Mouse (Mus musculus) CH12.LX (cell line): ENCODE data around the gene Kif12. TPM values are rescaled to one million over a fixed set of nuclear protein-coding genes. Genes with fewer than 3 reads are reported as not detected.

Experiments
- DNase-seq: peaks from one replicate; pipeline ENCODE4 v3.0.0-alpha.2; 2013; ENCODE audit errors: extremely low read depth
- H3K27ac ChIP-seq: 2 replicates; pipeline ENCODE4 v1.5.1; 2012; ENCODE audit warnings: low read depth, mild to moderate bottlenecking, control low read depth, moderate library complexity; ENCODE audit not compliant: insufficient read depth
- H3K27me3 ChIP-seq: replicated peaks from 2 replicates; pipeline ENCODE3; 2012; ENCODE audit warnings: inconsistent platforms
- H3K36me3 ChIP-seq, 2 experiments: replicated peaks in 1 of 2; 2 replicates each; pipeline versions ENCODE3 to v1.6.1; 2012; ENCODE audit warnings: inconsistent platforms in 1 of 2, low read length in 1 of 2, mild to moderate bottlenecking in 1 of 2, mixed read lengths in 1 of 2, moderate library complexity in 1 of 2; ENCODE audit not compliant: control insufficient read depth in 1 of 2, insufficient read depth in 1 of 2
- H3K4me1 ChIP-seq, 2 experiments: 2 replicates each; pipeline ENCODE4 v1.6.1; 2012; ENCODE audit warnings: inconsistent platforms in 1 of 2, moderate library complexity in 1 of 2; ENCODE audit not compliant: insufficient read depth in 2 of 2, control insufficient read depth in 1 of 2
- H3K4me2 ChIP-seq: 2 replicates; pipeline ENCODE4 v1.6.1; 2012; ENCODE audit warnings: low read depth, mild to moderate bottlenecking, control low read depth; ENCODE audit not compliant: poor library complexity, insufficient read depth, severe bottlenecking
- H3K4me3 ChIP-seq, 3 experiments: fragments of 150-350 bp in 1 of 3; sonication (generic) in 1 of 3; replicated peaks in 1 of 3; 2 replicates each; pipeline versions ENCODE3 to v1.5.1; 2011 to 2012; ENCODE audit warnings: low read depth in 2 of 3, low read length in 2 of 3, mild to moderate bottlenecking in 2 of 3, moderate library complexity in 2 of 3, control low read depth in 1 of 3, improper control_type of control experiment in 1 of 3, inconsistent platforms in 1 of 3, mixed read lengths in 1 of 3; ENCODE audit not compliant: poor library complexity in 1 of 3
- H3K79me2 ChIP-seq: replicated peaks from 2 replicates; pipeline ENCODE4 v1.6.1; 2012; ENCODE audit warnings: mild to moderate bottlenecking, moderate library complexity; ENCODE audit not compliant: control insufficient read depth, poor library complexity, insufficient read depth, severe bottlenecking; ENCODE audit errors: extremely low read depth
- H3K9ac ChIP-seq: 2 replicates; pipeline ENCODE4 v1.6.1; 2012; ENCODE audit warnings: low read depth, mild to moderate bottlenecking, control low read depth, moderate library complexity; ENCODE audit not compliant: insufficient read depth
- H3K9me3 ChIP-seq: replicated peaks from 2 replicates; pipeline ENCODE3; 2012; ENCODE audit warnings: low read length, inconsistent platforms, mixed read lengths
- BHLHE40 ChIP-seq: IDR thresholded peaks from 2 replicates; pipeline ENCODE4 v1.6.1; 2011; ENCODE audit warnings: mild to moderate bottlenecking, low read depth, low read length, improper control_type of control experiment
- CHD1 ChIP-seq: IDR thresholded peaks from 2 replicates; pipeline ENCODE4 v1.6.1; 2012; ENCODE audit warnings: low read depth, low read length, improper control_type of control experiment, inconsistent platforms
- CTCF ChIP-seq, 2 experiments: IDR thresholded peaks in 1 of 2; conservative IDR thresholded peaks in 1 of 2; 2 replicates each; pipeline ENCODE4 v1.5.1; 2011 to 2012; ENCODE audit warnings: low read depth in 2 of 2, low read length in 2 of 2, improper control_type of control experiment in 1 of 2, inconsistent platforms in 1 of 2, mild to moderate bottlenecking in 1 of 2, moderate library complexity in 1 of 2
- EP300 ChIP-seq: IDR thresholded peaks from 2 replicates; pipeline ENCODE4 v1.6.1; 2011; ENCODE audit warnings: low read length, improper control_type of control experiment
- ETS1 ChIP-seq: conservative IDR thresholded peaks from 2 replicates; pipeline ENCODE4 v1.6.1; 2012; ENCODE audit warnings: low read depth, mild to moderate bottlenecking, inconsistent platforms, low read length, improper control_type of control experiment, moderate library complexity
- HCFC1 ChIP-seq: IDR thresholded peaks from 2 replicates; pipeline ENCODE4 v1.6.1; 2012; ENCODE audit warnings: low read depth, mild to moderate bottlenecking, inconsistent platforms, low read length, improper control_type of control experiment
- IRF4 ChIP-seq: IDR thresholded peaks from 2 replicates; pipeline ENCODE4 v1.6.1; 2014; ENCODE audit warnings: low read depth, mild to moderate bottlenecking, inconsistent platforms, low read length, improper control_type of control experiment
- JUN ChIP-seq: IDR thresholded peaks from 2 replicates; pipeline ENCODE4 v1.6.1; 2011; ENCODE audit warnings: low read depth, mild to moderate bottlenecking, low read length, improper control_type of control experiment, moderate library complexity; ENCODE audit not compliant: insufficient read depth
- JUND ChIP-seq: conservative IDR thresholded peaks from 2 replicates; pipeline ENCODE4 v1.6.1; 2011; ENCODE audit warnings: low read depth, low read length, improper control_type of control experiment
- KAT2A ChIP-seq: IDR thresholded peaks from 2 replicates; pipeline ENCODE4 v1.6.1; 2012; ENCODE audit warnings: low read length, improper control_type of control experiment, inconsistent platforms; ENCODE audit not compliant: insufficient replicate concordance
- MAX ChIP-seq: IDR thresholded peaks from 2 replicates; pipeline ENCODE4 v1.6.1; 2011; ENCODE audit warnings: low read length, improper control_type of control experiment
- MEF2A ChIP-seq: IDR thresholded peaks from 2 replicates; pipeline ENCODE4 v1.6.1; 2014; ENCODE audit warnings: low read depth, mild to moderate bottlenecking, inconsistent platforms, low read length, improper control_type of control experiment, borderline replicate concordance
- MXI1 ChIP-seq: IDR thresholded peaks from 2 replicates; pipeline ENCODE4 v1.6.1; 2011; ENCODE audit warnings: mild to moderate bottlenecking, low read depth, low read length, improper control_type of control experiment
- MYC ChIP-seq: IDR thresholded peaks from 2 replicates; pipeline ENCODE4 v1.6.1; 2011; ENCODE audit warnings: low read depth, mild to moderate bottlenecking, improper control_type of control experiment, low read length
- NRF1 ChIP-seq: IDR thresholded peaks from 2 replicates; pipeline ENCODE4 v1.6.1; 2014; ENCODE audit warnings: low read depth, mild to moderate bottlenecking, inconsistent platforms, low read length, improper control_type of control experiment, moderate library complexity
- PAX5 ChIP-seq: IDR thresholded peaks from 2 replicates; pipeline ENCODE4 v1.6.1; 2012; ENCODE audit warnings: low read length, inconsistent platforms, mixed read lengths
- POLR2AphosphoS2 ChIP-seq: IDR thresholded peaks from 2 replicates; pipeline ENCODE4 v1.6.1; 2011; ENCODE audit warnings: low read depth, low read length, improper control_type of control experiment
- TCF12 ChIP-seq: IDR thresholded peaks from 2 replicates; pipeline ENCODE4 v1.6.1; 2014; ENCODE audit warnings: low read depth, mild to moderate bottlenecking, inconsistent platforms, low read length, improper control_type of control experiment
- UBTF ChIP-seq: IDR thresholded peaks from 2 replicates; pipeline ENCODE4 v1.6.1; 2012; ENCODE audit warnings: low read depth, mild to moderate bottlenecking, inconsistent platforms, low read length, improper control_type of control experiment, moderate library complexity
- USF2 ChIP-seq: conservative IDR thresholded peaks from 2 replicates; pipeline ENCODE4 v1.6.1; 2011; ENCODE audit warnings: low read depth, low read length, improper control_type of control experiment
- ZMIZ1 ChIP-seq: IDR thresholded peaks from 2 replicates; pipeline ENCODE4 v1.6.1; 2012; ENCODE audit warnings: low read depth, mild to moderate bottlenecking, inconsistent platforms, low read length, improper control_type of control experiment
- dilution Hi-C: fragments of 300-500 bp; cut with MboI; formaldehyde crosslinking; loops from 2 replicates; pipeline ENCODE4 v1.14.3; 2020; ENCODE audit warnings: low sequenced_read_pairs; ENCODE audit not compliant: extremely low pct_unique_long_range_greater_than_20kb, extremely low pct_ligation_motif_present
- in situ Hi-C: fragments of 300-500 bp; cut with MboI; formaldehyde crosslinking; loops from 3 replicates; pipeline ENCODE4 v1.14.3; 2019; ENCODE audit warnings: low sequenced_read_pairs, low pct_ligation_motif_present, low pct_unique_long_range_greater_than_20kb, mixed read lengths
- polyA plus RNA-seq: library from polyadenylated mRNA; unstranded; fragments of >175 nt; gene quantifications from 2 replicates; pipeline ENCODE4 v1.2.1, GENCODE M21; 2012; ENCODE audit warnings: low read depth; ENCODE audit not compliant: insufficient read length
- total RNA-seq, 2 experiments: library from RNA; depleted of rRNA; stranded (reverse); fragments of 300-350 nt in 1 of 2; fragments of >200 nt in 1 of 2; gene quantifications; 2 replicates each; pipeline ENCODE4 v1.2.3; 2012 to 2014

The Kif12 gene
- total and polyA plus RNA-seq, 3 experiments, result not detected

DNA sequence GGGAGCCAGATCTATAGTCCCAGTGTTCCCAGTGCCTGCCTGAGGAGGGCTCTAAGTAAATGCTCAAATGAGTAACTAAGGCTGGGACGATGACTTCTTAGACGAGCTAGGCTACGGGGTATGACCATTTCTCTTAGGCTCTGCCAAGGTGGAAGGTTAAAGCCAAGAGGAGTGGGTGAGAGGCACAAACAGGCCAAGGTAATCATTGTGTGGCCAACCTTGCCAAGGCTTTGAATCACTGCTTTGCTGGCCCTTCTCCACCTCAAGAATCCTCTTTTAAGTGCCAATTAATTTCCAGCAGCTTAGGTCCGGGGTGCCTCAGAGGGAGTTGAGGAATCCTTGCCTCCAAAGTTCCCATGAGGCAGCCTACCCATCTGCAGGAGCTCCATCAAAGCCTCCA is 1.9 kb downstream of the Kif12 start:
- in situ Hi-C loops, result no loop called here
- Histone ChIP-seq H3K27ac (no peak overlapping the region), H3K4me1 (no peaks in the 10 kb centered on the region), H3K4me2 (no peak overlapping the region), H3K27me3 (peaks cover 92% of the 10 kb centered on the region), H3K36me3 (no peaks in the 10 kb centered on the region), H3K79me2 (no peaks in the 10 kb centered on the region; the same call in 1 of the 2 replicates), H3K9me3 (peaks cover 3% of the 10 kb centered on the region), H3K4me3 (no peak overlapping the region), H3K9ac (no peak overlapping the region)
- TF ChIP-seq CTCF (conservative IDR thresholded peaks at IDR 0.05 in 1 of 2, IDR thresholded peaks at IDR 0.05 in 1 of 2; ENCODE audit: low read depth in 2 of 2, low read length in 2 of 2) (no peak), EP300 (no peak), TCF12 (no peak), CHD1 (no peak), MYC (no peak), HCFC1 (no peak), ZMIZ1 (no peak), IRF4 (no peak), PAX5 (no peak), ETS1 (no peak), UBTF (no peak), MEF2A (no peak), JUND (no peak), MXI1 (no peak), BHLHE40 (no peak), NRF1 (no peak), MAX (no peak), KAT2A (no peak)
- DNase-seq, result no peak
- dilution Hi-C loops, result no loop called here

GRCm38 (mm10) chr4:63166323-63166722 is 5.6 kb downstream of the Kif12 start:
- TF ChIP-seq UBTF (no peak), MXI1 (no peak), POLR2AphosphoS2 (no peak), JUN (no peak), JUND (no peak), MAX (no peak), USF2 (no peak), EP300 (no peak)
- in situ Hi-C loops (no loop called here), dilution Hi-C loops (no loop called here)
- no peak for DNase-seq
- no peak overlapping the region for H3K4me3 ChIP-seq
- H3K27ac ChIP-seq, result no peak overlapping the region
- H3K36me3 ChIP-seq, result no peaks in the 10 kb centered on the region
- H3K27me3 ChIP-seq, result peaks cover 80% of the 10 kb centered on the region
- H3K79me2 ChIP-seq, result no peaks in the 10 kb centered on the region
- H3K9ac ChIP-seq, result no peak overlapping the region
- no peaks in the 10 kb centered on the region for H3K9me3 ChIP-seq
- H3K4me1 ChIP-seq, result no peaks in the 10 kb centered on the region
- H3K4me2 ChIP-seq, result no peak overlapping the region
